Mouse (Mus musculus): ENCODE data around the gene Tex9.

Tex9 gene

DNA sequence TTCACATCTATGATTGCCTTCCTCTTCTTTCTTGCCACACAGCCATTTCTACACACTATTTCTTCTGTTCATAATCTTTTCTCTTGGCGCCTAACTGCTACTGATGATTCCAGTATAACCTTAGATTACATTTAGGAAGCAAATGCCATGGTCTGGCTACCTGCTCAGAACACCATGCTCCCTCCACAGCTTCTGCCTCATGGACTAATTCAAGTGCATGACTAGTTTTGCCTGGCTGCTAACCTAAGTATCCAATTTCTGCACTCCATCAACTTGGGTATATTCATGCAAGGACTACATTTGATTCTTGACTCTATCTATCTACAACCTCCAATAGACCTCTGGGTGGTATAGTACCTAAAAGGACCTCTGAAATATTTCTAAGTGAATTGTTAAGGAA, 22.2 kb downstream of the Tex9 start:
- peaks cover 3% of the 10 kb centered on the region; the same call in 1 of the 2 replicates for H3K4me1 ChIP-seq (replicated peaks; ENCODE audit: low read depth, low read length)
- peaks cover 61% of the 10 kb centered on the region for H3K36me3 ChIP-seq (ENCODE audit: insufficient read depth, low read length)
- TF ChIP-seq CTCF (conservative IDR thresholded peaks at IDR 0.05; ENCODE audit: low read length) = no peak
- TF ChIP-seq NANOG (IDR thresholded peaks at IDR 0.05; ENCODE audit: borderline replicate concordance, low read length) = no peak
- TF ChIP-seq POU5F1 (IDR thresholded peaks at IDR 0.05; ENCODE audit: borderline replicate concordance, low read length) = no peak
- H3K27me3 ChIP-seq (ENCODE audit: insufficient read depth, low read length) = no peaks in the 10 kb centered on the region
- no peaks in the 10 kb centered on the region for H3K9me3 ChIP-seq (ENCODE audit: low read length)
- no peak overlapping the region for H3K4me3 ChIP-seq (replicated peaks; ENCODE audit: low read length)

DNA sequence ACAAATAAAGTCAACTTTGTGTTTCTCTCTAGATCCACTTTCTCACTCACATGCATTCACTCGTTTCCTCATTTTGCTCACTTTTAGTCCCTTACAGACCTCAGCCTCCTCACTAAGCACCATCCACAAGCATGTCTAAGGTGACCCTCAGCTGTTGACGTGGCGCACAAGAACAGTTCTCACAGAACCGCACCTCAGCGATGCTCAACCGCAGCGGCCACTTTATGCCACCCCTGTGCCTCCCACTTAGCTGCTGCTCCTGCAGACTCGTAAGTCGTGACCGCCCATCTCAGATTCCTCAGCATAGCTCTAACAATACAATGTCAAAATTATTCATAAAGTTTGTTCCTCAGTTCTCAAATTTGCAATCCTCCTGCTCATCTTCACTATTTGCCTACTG, 23.4 kb downstream of the Tex9 start:
- Histone ChIP-seq H3K36me3 (ENCODE audit: insufficient read depth, low read length) (peaks cover 59% of the 10 kb centered on the region), H3K4me3 (replicated peaks; ENCODE audit: low read length) (no peak overlapping the region), H3K4me1 (replicated peaks; ENCODE audit: low read depth, low read length) (peaks cover 3% of the 10 kb centered on the region; the same call in 1 of the 2 replicates), H3K9me3 (ENCODE audit: low read length) (no peaks in the 10 kb centered on the region), H3K27me3 (ENCODE audit: insufficient read depth, low read length) (no peaks in the 10 kb centered on the region)
- TF ChIP-seq CTCF (conservative IDR thresholded peaks at IDR 0.05; ENCODE audit: low read length) = no peak
- no peak for TF ChIP-seq POU5F1 (IDR thresholded peaks at IDR 0.05; ENCODE audit: borderline replicate concordance, low read length)
- TF ChIP-seq NANOG (IDR thresholded peaks at IDR 0.05; ENCODE audit: borderline replicate concordance, low read length) = no peak

DNA sequence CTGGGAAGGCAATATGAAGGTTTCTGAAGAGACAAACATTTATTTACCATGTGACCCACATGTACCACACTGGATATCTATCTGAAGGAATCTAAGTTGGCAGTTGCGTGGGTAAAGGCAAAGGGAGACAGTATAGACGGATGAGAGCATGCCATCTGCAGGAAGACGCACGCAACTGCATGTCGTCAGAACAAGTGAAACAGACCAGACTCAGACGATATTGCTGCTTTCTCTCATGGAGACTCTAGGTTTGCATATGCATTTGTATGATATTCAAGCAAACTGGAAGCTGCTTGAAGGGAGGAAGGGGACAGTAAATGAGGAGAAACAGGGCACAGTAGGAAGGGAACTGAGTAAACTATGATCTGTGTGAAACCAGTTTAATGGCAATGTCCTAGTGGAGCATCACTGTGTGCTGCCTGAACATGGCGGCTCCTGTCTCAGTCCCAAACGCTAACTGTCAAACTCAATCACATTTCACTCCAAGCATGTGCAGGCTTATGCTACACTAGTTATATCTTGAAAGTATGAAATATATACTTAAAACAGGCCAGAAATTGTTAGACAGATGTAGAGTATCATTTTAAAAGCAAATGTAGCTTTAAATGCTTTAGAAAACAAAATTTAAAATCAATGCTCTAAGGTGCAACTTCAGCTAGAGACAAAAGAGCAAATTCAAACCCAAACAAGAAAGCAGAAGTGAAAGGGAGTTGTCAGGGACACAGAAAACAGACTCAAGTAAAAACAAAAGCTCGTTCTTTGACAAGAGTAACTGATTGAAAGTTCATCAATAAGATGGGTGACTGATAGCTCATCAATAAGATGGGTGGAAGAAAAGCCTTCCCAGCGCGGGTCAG, 24.2 kb downstream of the Tex9 start:
- TF ChIP-seq POU5F1 (IDR thresholded peaks at IDR 0.05; ENCODE audit: borderline replicate concordance, low read length) (no peak), CTCF (conservative IDR thresholded peaks at IDR 0.05; ENCODE audit: low read length) (peak; percentile 73), NANOG (IDR thresholded peaks at IDR 0.05; ENCODE audit: borderline replicate concordance, low read length) (no peak)
- peaks cover 59% of the 10 kb centered on the region for H3K36me3 ChIP-seq (ENCODE audit: insufficient read depth, low read length)
- H3K4me1 ChIP-seq (replicated peaks; ENCODE audit: low read depth, low read length) = peaks cover 3% of the 10 kb centered on the region; the same call in 1 of the 2 replicates
- H3K9me3 ChIP-seq (ENCODE audit: low read length) = no peaks in the 10 kb centered on the region
- H3K4me3 ChIP-seq (replicated peaks; ENCODE audit: low read length) = no peak overlapping the region
- H3K27me3 ChIP-seq (ENCODE audit: insufficient read depth, low read length) = no peaks in the 10 kb centered on the region

DNA sequence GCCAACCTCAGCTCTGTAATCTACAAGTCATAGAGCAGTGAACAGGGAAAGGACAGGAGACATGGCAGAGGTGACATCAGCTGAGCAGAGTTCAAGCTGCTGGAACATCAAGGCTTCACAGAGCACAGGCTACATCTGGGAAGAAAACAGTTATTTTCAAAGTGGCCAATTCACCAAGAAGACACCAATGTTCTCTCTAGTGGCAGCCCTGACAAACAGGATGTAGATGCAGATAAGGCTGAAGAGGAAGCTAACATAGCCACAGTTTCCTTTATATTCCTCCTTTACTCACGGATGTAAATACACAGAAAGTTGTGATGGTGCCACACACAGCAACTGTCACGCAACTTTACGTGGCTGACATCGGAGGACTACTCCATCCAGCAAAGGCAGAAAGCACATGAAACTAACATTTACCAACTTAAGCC, 26.2 kb downstream of the Tex9 start:
- H3K27me3 ChIP-seq (ENCODE audit: insufficient read depth, low read length) = no peaks in the 10 kb centered on the region
- peaks cover 3% of the 10 kb centered on the region; the same call in 1 of the 2 replicates for H3K4me1 ChIP-seq (replicated peaks; ENCODE audit: low read depth, low read length)
- TF ChIP-seq POU5F1 (IDR thresholded peaks at IDR 0.05; ENCODE audit: borderline replicate concordance, low read length) = no peak
- no peak for TF ChIP-seq CTCF (conservative IDR thresholded peaks at IDR 0.05; ENCODE audit: low read length)
- no peak for TF ChIP-seq NANOG (IDR thresholded peaks at IDR 0.05; ENCODE audit: borderline replicate concordance, low read length)
- H3K9me3 ChIP-seq (ENCODE audit: low read length) = no peaks in the 10 kb centered on the region
- H3K36me3 ChIP-seq (ENCODE audit: insufficient read depth, low read length) = peaks cover 56% of the 10 kb centered on the region
- H3K4me3 ChIP-seq (replicated peaks; ENCODE audit: low read length) = no peak overlapping the region

DNA sequence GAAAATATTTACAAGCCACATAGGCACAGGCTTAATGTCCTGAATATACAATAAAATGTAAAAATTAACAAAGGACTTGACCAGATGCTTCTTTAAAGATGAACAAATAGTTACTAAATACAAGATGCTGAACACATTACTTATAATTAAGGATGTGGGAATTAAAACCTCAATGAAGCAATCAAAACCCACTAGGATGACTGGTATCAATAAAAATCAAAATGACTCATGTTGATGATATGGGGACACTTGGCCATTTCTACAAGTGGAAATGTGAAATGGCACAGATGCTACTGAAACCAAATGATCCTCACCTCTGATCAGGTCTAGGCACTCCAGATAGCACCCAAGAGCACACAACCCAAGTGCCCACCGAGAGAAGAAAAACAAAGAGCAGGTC, 27.2 kb downstream of the Tex9 start:
- Histone ChIP-seq H3K4me3 (replicated peaks; ENCODE audit: low read length) (no peak overlapping the region), H3K9me3 (ENCODE audit: low read length) (no peaks in the 10 kb centered on the region), H3K4me1 (replicated peaks; ENCODE audit: low read depth, low read length) (peaks cover 3% of the 10 kb centered on the region; the same call in 1 of the 2 replicates), H3K36me3 (ENCODE audit: insufficient read depth, low read length) (peaks cover 62% of the 10 kb centered on the region), H3K27me3 (ENCODE audit: insufficient read depth, low read length) (no peaks in the 10 kb centered on the region)
- TF ChIP-seq CTCF (conservative IDR thresholded peaks at IDR 0.05; ENCODE audit: low read length) = no peak
- no peak for TF ChIP-seq NANOG (IDR thresholded peaks at IDR 0.05; ENCODE audit: borderline replicate concordance, low read length)
- no peak for TF ChIP-seq POU5F1 (IDR thresholded peaks at IDR 0.05; ENCODE audit: borderline replicate concordance, low read length)

DNA sequence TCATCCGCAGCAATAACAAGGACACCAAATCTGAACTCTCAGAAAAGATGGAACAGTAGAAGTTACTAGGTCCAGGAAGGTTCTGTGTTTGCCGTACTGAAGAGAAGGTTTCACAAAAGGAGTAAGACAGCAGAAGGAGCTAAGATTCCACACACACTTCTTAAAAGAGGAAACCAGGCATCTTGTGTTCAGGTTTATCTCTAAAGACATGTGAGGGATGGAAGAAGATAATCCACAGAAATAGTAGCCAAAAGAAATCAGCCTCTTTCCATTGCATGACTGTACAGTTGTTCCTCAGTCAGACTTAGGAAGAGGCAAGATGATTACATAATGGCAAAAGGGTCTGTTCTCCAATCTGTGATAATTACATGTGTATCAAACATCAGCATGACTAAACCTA, 29.6 kb downstream of the Tex9 start:
- H3K4me1 ChIP-seq (replicated peaks; ENCODE audit: low read depth, low read length) = no peaks in the 10 kb centered on the region
- no peak overlapping the region for H3K4me3 ChIP-seq (replicated peaks; ENCODE audit: low read length)
- H3K36me3 ChIP-seq (ENCODE audit: insufficient read depth, low read length) = peaks cover 79% of the 10 kb centered on the region
- no peaks in the 10 kb centered on the region for H3K27me3 ChIP-seq (ENCODE audit: insufficient read depth, low read length)
- TF ChIP-seq POU5F1 (IDR thresholded peaks at IDR 0.05; ENCODE audit: borderline replicate concordance, low read length) (no peak), CTCF (conservative IDR thresholded peaks at IDR 0.05; ENCODE audit: low read length) (no peak), NANOG (IDR thresholded peaks at IDR 0.05; ENCODE audit: borderline replicate concordance, low read length) (no peak)
- H3K9me3 ChIP-seq (ENCODE audit: low read length) = no peaks in the 10 kb centered on the region

DNA sequence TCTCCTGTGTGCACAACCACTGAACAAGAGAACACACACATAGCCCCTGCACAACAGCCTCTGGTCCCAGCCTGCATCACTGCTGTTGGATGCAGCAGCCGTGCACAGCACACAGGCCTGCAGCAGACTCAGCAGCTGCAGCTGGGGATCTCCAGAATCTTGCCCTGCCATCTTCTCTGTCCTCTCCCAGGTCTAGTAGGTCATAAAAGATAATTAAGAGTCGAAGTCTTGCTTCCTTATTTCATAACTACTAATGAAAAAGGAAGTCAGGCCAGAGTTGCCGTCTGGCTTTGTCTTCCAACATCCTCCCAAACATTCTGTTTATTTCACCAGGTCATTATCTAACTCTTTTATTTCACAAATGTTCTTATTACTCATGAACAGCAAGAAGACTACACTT, 31.2 kb downstream of the Tex9 start:
- Histone ChIP-seq H3K4me3 (replicated peaks; ENCODE audit: low read length) (no peak overlapping the region), H3K9me3 (ENCODE audit: low read length) (no peaks in the 10 kb centered on the region), H3K36me3 (ENCODE audit: insufficient read depth, low read length) (peaks cover 78% of the 10 kb centered on the region), H3K27me3 (ENCODE audit: insufficient read depth, low read length) (no peaks in the 10 kb centered on the region), H3K4me1 (replicated peaks; ENCODE audit: low read depth, low read length) (no peaks in the 10 kb centered on the region)
- TF ChIP-seq POU5F1 (IDR thresholded peaks at IDR 0.05; ENCODE audit: borderline replicate concordance, low read length) = no peak
- no peak for TF ChIP-seq NANOG (IDR thresholded peaks at IDR 0.05; ENCODE audit: borderline replicate concordance, low read length)
- no peak for TF ChIP-seq CTCF (conservative IDR thresholded peaks at IDR 0.05; ENCODE audit: low read length)

DNA sequence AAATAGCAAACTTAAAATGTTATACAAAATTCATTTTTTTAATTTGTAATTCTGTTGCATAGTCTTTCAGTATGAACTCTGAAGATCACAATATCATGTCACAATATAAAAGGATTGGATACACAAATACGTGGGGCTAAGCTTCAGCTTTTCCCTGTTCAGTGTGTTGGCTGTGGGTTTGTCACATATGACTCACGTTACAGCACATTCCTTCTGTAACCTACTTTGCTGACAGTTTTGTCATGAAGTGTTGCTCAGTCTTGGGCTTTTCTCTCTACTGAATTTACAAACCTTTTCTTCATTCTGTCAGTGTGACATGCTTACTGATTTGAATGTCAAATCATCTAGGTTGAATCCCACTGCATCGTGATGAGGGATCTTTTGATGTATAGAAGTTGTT, 32.3 kb downstream of the Tex9 start:
- H3K4me1 ChIP-seq (replicated peaks; ENCODE audit: low read depth, low read length) = no peaks in the 10 kb centered on the region
- TF ChIP-seq NANOG (IDR thresholded peaks at IDR 0.05; ENCODE audit: borderline replicate concordance, low read length) = no peak
- TF ChIP-seq CTCF (conservative IDR thresholded peaks at IDR 0.05; ENCODE audit: low read length) = no peak
- no peak for TF ChIP-seq POU5F1 (IDR thresholded peaks at IDR 0.05; ENCODE audit: borderline replicate concordance, low read length)
- H3K4me3 ChIP-seq (replicated peaks; ENCODE audit: low read length) = no peak overlapping the region
- no peaks in the 10 kb centered on the region for H3K27me3 ChIP-seq (ENCODE audit: insufficient read depth, low read length)
- H3K9me3 ChIP-seq (ENCODE audit: low read length) = no peaks in the 10 kb centered on the region
- H3K36me3 ChIP-seq (ENCODE audit: insufficient read depth, low read length) = peaks cover 71% of the 10 kb centered on the region

Measured in E14TG2a.4 (cell line).